Mouse (Mus musculus) brain, embryonic 18.5 days (tissue): ENCODE measurements around the gene Fam189b.

Experiments used
- DNase-seq: peaks from one replicate; pipeline ENCODE4 v3.0.0-alpha.2; 2012; ENCODE audit warnings: low read depth, low spot score

Fam189b gene

DNA sequence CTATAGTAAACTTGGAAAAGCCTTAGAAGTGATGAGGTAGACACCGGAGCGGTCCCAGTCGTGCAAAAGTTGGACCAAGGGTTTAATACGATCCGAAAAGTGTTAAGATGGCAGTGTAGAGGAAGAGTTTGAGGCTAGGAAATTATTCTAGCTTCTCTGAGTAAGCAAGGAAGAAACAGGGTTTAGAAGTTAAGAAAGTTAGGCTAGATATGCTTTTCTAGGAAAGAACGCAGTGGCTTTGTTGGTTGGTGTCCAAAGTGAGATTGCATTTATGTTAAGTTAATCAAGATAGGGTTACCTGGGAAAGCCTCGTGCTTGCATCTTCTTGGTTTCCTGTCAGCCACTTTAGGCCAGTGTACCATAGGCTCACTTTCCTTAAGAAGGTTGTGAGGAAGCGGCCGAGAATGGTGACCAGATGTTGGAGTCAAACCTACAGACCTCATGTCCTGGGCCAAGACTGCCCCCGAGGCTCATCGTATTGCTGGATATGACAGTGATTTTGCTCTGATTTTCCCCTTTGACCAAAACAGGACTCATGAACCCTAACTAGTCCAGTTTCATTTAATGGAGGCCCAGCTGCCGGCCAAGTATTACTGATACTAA lies 17.6 kb upstream of the Fam189b start:
- DNase-seq, result no peak

DNA sequence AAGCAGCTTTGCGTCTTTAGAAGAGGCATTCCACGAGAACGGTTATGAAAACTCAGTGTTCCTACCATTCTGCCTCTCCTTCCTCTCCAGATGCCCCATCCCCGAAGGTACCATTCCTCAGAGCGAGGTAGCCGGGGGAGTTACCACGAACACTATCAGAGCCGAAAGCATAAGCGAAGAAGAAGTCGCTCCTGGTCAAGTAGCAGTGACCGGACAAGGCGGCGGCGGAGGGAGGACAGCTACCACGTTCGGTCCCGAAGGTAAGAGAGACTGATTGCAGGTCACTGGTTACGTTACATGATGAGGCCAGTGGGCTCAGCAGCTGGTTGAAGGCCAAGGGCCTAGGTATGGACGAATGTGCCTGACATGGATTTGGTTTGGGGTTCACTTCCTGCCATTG lies 16.0 kb upstream of the Fam189b start:
- DNase-seq, result no peak

- DNase-seq, result no peak
Observed at GRCm38 (mm10) chr3:89174844-89175243, 8.1 kb upstream of the Fam189b start.

DNA sequence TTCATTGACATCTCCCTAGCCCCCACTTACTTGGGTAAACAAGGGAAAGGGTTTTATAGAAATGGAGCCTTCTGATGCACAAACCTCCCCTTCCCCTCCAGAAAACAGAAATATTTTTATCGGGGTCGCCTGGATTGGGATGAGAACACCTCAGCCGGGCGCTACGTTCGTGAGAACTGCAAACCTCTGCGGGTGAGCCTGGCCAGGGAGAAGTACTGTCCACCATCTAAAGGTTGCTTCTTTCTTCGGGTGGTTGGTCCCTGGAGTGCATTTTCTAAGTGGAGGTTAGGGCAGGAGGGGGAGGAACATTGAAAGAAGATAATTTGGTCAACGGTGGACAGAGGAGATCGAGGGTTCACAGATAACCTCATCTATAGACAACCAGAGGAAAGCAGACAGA lies 7.4 kb upstream of the Fam189b start:
- no peak for DNase-seq

DNA sequence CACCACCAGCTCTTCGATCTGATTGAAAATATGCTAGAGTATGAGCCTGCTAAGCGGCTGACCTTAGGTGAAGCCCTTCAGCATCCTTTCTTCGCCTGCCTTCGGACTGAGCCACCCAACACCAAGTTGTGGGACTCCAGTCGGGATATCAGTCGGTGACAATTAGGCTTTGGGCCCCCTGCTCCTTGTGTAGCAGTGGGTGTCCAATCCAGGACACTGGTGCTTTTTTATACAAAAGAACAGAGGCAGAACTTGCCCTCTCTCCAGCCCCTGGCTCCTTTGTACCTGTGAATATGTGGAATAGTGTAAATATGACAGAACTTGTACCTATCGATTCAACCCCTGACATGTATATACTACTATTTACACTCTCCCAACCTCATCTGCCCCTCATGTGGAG lies 6.5 kb upstream of the Fam189b start:
- no peak for DNase-seq

- peak; percentile 96 for DNase-seq
Observed at GRCm38 (mm10) chr3:89177242-89178106, 5.5 kb upstream of the Fam189b start, which contains the start of gene Scamp3. Gene Scamp3, plus strand, starts transcription at chr3:89177473.

DNA sequence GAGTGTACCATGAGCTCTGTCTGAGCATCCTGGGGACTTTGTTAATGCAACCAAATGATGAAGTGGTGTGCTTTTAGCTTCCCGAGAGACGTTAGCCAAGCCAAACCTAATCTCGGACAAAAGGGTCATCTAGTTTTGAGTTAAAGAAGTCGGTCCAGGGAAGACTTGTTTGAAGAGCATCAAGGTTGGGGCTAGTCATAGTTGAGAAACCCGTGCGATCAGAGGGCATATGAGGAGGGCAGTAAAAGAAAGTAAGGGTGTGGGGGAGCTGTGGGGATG lies 4.9 kb upstream of the Fam189b start:
- DNase-seq, result no peak

DNA sequence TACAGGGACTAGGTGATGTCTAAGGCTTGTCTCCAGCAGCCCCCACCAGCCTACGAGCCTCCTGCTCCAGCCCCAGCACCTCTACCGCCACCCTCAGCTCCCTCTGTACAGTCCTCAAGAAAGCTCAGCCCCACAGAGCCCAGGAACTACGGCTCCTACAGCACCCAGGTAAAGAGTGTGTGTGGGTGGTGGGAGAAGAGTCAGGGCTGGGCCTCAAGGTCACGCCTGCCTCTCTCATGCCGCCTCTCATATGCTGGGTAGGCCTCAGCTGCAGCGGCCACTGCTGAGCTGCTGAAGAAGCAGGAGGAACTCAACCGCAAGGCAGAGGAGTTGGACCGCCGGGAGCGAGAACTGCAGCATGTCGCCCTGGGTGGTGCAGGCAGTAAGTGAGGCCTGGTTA lies 3.9 kb upstream of the Fam189b start:
- no peak for DNase-seq

DNA sequence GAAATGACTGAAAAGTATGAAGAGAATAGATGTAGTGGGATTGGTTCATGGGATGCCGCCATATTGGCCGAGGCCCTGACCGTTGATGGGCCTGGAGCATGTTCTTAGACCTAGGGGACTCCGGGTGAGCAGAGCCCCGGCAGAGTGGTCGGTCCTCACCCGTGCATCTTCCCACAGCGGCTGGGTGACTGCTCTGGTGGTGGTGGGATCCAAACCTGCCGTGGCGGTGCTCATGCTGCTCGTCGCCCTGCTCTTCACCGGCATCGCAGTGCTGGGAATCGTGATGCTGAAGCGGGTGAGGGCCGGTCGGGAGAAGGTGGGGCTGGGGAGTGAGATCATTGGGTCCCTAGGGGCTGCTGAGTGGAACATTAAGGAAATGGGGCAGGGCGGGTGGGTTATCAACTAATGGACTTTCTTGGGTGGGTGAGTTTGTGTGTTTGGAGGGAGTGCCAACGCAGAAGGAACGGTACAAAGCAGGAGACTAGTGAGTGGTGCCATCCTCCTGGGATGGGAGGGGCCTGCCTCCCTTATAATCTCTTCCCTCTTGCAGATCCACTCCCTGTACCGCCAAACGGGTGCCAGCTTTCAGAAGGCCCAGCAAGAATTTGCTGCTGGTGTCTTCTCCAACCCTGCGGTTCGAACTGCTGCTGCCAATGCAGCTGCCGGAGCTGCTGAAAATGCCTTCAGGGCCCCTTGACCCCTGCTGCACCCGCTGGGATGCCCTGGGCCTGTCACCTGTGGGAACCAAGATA lies 1.0 kb upstream of the Fam189b start:
- no peak for DNase-seq

GRCm38 (mm10) chr3:89182531-89183057 lies 349 bp upstream of the Fam189b start:
- no peak for DNase-seq

GRCm38 (mm10) chr3:89183959-89184315 lies 994 bp downstream of the Fam189b start:
- DNase-seq, result no peak

GRCm38 (mm10) chr3:89187197-89187596 lies 4.3 kb downstream of the Fam189b start:
- no peak for DNase-seq

- no peak for DNase-seq
Observed at GRCm38 (mm10) chr3:89187690-89188477, 4.9 kb downstream of the Fam189b start.

GRCm38 (mm10) chr3:89188478-89188875 lies 5.5 kb downstream of the Fam189b start:
- DNase-seq, result no peak

- DNase-seq, result no peak
Observed at GRCm38 (mm10) chr3:89190436-89190835, 7.5 kb downstream of the Fam189b start.

DNA sequence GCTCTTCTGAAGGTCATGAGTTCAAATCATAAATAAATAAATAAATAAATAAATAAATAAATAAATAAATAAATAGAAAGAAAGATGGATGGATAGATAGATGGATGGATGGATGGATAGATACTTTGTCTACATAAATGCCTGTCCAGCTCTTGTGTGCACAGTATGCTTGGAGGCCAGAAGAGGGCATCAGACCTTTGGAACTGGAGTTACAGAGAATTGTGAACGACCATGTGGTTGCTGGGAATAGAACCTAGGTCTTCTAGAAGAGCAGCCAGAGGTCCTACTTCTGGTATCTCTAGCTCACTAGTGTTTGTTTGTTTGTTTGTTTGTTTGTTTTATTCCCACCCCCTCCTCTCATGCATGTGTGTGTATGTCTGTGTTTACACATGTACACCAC lies 10.4 kb downstream of the Fam189b start:
- no peak for DNase-seq

- no peak for DNase-seq
Observed at GRCm38 (mm10) chr3:89193853-89194252, 10.9 kb downstream of the Fam189b start.

GRCm38 (mm10) chr3:89195979-89196877 lies 13.3 kb downstream of the Fam189b start:
- peak; percentile 76 for DNase-seq

DNA sequence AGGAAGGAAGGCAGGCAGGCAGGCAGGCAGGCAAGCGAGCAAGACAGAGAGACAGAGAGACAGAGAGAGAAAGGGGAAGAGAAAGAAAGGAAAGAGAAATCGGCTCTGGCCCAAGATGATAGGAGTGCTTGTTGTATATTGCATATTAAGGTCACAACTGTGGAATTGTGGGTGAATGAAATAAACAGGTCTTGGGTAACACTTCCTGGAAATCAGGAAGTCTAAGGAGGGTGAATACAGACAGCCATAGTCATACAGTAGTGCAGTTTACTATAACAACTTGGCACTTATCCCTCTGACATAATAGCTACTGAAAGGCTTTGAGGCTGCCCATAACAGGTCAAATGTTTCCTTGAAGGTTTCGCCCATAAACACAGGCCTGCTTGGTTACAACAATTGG lies 16.9 kb downstream of the Fam189b start:
- DNase-seq, result no peak

DNA sequence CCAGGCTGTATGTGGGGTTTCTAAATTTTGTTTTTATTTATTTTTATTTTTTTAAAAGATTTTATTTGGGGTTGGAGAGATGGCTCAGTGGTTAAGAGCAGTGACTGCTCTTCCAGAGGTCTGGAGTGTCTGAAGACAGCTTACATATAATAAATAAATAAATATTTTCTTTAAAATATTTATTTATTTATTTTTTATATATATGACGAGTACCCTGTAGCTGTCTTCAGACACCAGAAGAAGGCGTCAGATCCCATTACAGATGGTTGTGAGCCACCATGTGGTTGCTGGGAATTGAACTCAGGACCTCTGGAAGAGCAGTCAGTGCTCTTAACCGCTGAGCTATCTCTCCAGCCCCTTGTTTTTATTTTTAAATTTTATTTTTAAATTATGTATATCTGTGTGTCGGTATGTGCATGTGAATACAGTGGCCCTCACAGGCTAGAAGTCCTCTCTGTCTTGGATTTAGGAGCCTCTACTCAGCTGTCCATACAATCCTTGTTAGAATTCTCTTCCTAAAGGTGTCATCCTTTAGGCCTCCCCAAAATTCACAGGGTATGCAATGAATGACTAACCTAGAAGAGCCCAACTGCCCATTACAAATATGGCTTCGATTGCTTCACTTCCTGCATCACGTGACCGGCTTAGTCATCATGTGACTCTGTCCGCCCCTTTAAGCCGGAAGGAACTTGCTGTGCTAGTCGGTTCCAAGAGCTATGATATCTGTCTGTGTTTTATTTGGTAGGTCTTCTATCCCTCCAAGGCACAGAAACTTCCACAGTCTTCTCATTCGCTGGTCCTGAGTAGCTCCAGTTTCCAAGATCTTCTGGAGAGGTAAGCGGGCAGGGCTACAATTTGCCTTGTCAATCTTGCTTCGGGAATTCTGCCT lies 19.6 kb downstream of the Fam189b start, which contains the start of gene Gba:
Gba (plus strand) TSS at position 676 of the 889 bp plus-strand sequence.
- DNase-seq, result peak; percentile 86
